Mouse (Mus musculus): Measurements from ENCODE around the gene Mapk8ip1.

DNA sequence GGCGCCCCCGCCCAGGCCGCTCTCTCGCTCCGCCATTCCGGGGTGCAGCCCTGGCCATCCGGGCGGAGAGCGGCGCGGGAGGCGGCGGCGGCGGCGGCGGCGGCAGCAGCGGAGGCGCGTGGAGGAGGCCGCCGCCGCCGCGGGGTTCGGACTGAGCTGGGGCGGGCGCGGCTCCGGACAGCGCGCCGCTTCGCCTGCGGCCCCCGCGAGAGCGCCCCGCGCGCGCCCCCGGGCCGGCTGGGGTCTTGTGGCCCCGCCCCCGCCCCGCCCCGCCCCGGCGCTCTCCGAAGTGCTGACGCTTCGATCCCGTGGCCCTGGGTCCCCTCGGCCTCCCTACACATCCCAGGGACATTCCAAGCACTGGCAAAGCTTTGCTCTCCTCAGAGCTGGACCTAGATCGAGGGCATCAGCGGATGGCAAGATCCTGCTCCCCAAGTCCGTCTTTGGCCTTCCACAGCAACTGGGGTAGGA lies at the start of gene Mapk8ip1:
- TF ChIP-seq POLR2A (IDR thresholded peaks at IDR 0.05; ENCODE audit: insufficient read depth, low read depth, low read length) (no peak), EP300 (IDR thresholded peaks at IDR 0.05; ENCODE audit: insufficient read depth, low read depth, low read length) (no peak), CTCF (IDR thresholded peaks at IDR 0.05) (no peak)
